Mouse (Mus musculus): ENCODE measurements around the gene Atp23.
"Not testable (repeated sequence)": the region's sequence is repeated elsewhere in the genome, so short reads cannot be mapped to it uniquely, and the experiment has no call there.

The Atp23 gene

DNA sequence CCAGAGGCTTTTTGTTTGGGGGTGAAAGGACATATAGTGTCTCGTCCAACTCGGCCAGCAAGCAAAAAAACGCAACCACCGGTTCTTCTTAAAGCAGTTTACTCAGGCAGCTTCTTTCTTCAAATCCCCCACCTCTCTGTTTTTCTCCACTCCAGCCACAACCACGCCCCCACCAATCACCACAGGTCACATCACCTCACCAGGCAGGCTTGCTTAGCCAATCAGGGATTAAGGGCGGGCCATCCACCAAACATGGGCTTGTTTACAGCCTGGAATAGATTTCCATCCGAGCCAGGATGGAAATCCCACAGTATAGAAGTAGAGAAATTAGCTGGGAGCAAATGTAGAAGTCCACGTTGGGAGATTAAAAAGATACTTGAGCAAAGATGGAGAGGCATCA lies 74.9 kb downstream of the Atp23 start:
- DNase-seq (ENCODE audit: low read depth, low spot score) = not testable (repeated sequence)

DNA sequence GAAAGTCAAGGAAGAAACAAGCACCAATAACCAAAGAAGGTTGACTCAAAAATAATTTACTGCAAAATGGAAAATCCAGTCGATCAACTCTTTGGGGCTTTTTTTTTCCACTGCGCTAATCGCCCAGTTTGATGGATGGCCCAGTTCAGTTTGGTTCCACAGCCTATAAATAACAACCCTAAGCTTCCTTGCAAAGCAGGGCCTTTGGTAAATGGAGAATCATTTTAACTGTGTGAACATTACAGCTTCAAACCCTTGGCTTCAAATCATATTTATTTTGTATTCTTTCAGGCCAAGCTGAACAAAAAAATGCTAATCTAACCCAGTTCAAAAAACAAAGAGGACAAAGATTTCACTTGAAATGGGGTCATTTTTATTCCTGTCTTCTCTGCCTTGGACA lies 78.7 kb downstream of the Atp23 start:
- no peak for DNase-seq (ENCODE audit: low read depth, low spot score)
